Mouse (Mus musculus): ENCODE measurements at regions not wholly inside any gene's neighbourhood (a gene's known extent, or its start where the extent isn't known, plus 50 kb on each side); places are given as distances from the start of the nearest gene placed in this dataset.

GRCm38 (mm10) chr1:103762044-103762663 lies 1006.2 kb upstream of the Cdh20 start:
- no peak for DNase-seq (ENCODE audit: low read depth, low spot score)

GRCm38 (mm10) chr1:103762745-103763144 lies 1005.6 kb upstream of the Cdh20 start:
- DNase-seq (ENCODE audit: low read depth, low spot score): peak; percentile 16

- DNase-seq (ENCODE audit: low read depth, low spot score): peak; percentile 63
Observed at GRCm38 (mm10) chr1:103767315-103767714, 1001.0 kb upstream of the Cdh20 start.

- peak; percentile 27 for DNase-seq (ENCODE audit: low read depth, low spot score)
Observed at GRCm38 (mm10) chr1:103784692-103785091, 983.6 kb upstream of the Cdh20 start.

GRCm38 (mm10) chr1:103796337-103796736 lies 972.0 kb upstream of the Cdh20 start:
- no peak for DNase-seq (ENCODE audit: low read depth, low spot score)

- DNase-seq (ENCODE audit: low read depth, low spot score): peak; percentile 66
Observed at GRCm38 (mm10) chr1:103799343-103799742, 969.0 kb upstream of the Cdh20 start.

- no peak for DNase-seq (ENCODE audit: low read depth, low spot score)
Observed at GRCm38 (mm10) chr1:103817946-103818345, 950.4 kb upstream of the Cdh20 start.
